Mouse (Mus musculus) limb, embryonic 14.5 days (tissue): ENCODE measurements at regions not wholly inside any gene's neighbourhood (a gene's known extent, or its start where the extent isn't known, plus 50 kb on each side); places are given as distances from the start of the nearest gene placed in this dataset.

Source experiments
- ATAC-seq: fragments of 200-750 bp; cut with Nextera tagmentation; 2 replicates; pipeline ENCODE4 v1.8.0; 2017; ENCODE audit warnings: low read depth, moderate number of reproducible peaks, moderate TSS enrichment; ENCODE audit not compliant: low FRiP score
- DNase-seq: peaks from one replicate; pipeline ENCODE4 v3.0.0-alpha.2; 2015; ENCODE audit warnings: low spot score
- H3K27ac ChIP-seq: fragments of 300-500 bp; sonication (generic); replicated peaks from 2 replicates; pipeline ENCODE4 v1.5.1; 2014; ENCODE audit warnings: low read depth, mild to moderate bottlenecking, low read length, moderate library complexity, mixed read lengths
- H3K27me3 ChIP-seq: fragments of 300-500 bp; sonication (generic); 2 replicates; pipeline ENCODE4 v1.6.1; 2014; ENCODE audit warnings: low read length, mixed read lengths; ENCODE audit not compliant: control insufficient read depth, insufficient read depth
- H3K36me3 ChIP-seq: fragments of 300-500 bp; sonication (generic); 2 replicates; pipeline ENCODE4 v1.6.1; 2014; ENCODE audit warnings: mild to moderate bottlenecking, low read length, moderate library complexity, mixed read lengths; ENCODE audit not compliant: control insufficient read depth, insufficient read depth
- H3K4me1 ChIP-seq: fragments of 300-500 bp; sonication (generic); 2 replicates; pipeline ENCODE4 v1.6.1; 2014; ENCODE audit warnings: antibody characterized with exemption, low read length, mixed read lengths; ENCODE audit not compliant: control insufficient read depth, insufficient read depth
- H3K4me2 ChIP-seq: fragments of 300-500 bp; sonication (generic); replicated peaks from 2 replicates; pipeline ENCODE4 v1.6.1; 2014; ENCODE audit warnings: low read depth, mild to moderate bottlenecking, low read length, moderate library complexity; ENCODE audit not compliant: severe bottlenecking
- H3K4me3 ChIP-seq: fragments of 300-500 bp; sonication (generic); replicated peaks from 2 replicates; pipeline ENCODE4 v1.5.1; 2014; ENCODE audit warnings: low read length
- H3K9ac ChIP-seq: fragments of 300-500 bp; sonication (generic); 2 replicates; pipeline ENCODE4 v1.6.1; 2014; ENCODE audit warnings: mild to moderate bottlenecking, low read depth, low read length, moderate library complexity; ENCODE audit not compliant: severe bottlenecking
- H3K9me3 ChIP-seq: fragments of 300-500 bp; sonication (generic); 2 replicates; pipeline ENCODE4 v1.6.1; 2016; ENCODE audit warnings: low read length; ENCODE audit not compliant: control insufficient read depth
- POLR2A ChIP-seq: fragments of 200-500 bp; IDR thresholded peaks from 2 replicates; pipeline ENCODE4 v1.8.0; 2012; ENCODE audit warnings: inconsistent platforms, mild to moderate bottlenecking, moderate library complexity, borderline replicate concordance; ENCODE audit not compliant: insufficient read depth, insufficient read length; ENCODE audit errors: extremely low read depth
- WGBS: fragments of 180-500 bp; shearing (Covaris S2); extraction: QIAGEN DNeasy Blood & Tissue Kit; methylation state at CpG from one replicate; pipeline ENCODE4 v1.1.7; 2014; 5-methylcytosine and 5-hydroxymethylcytosine counted together

- 94% methylated on average over 2 of the region's 2 CpGs for WGBS
- ATAC-seq (no peak), DNase-seq (no peak)
- H3K27ac ChIP-seq, result no peak overlapping the region
- H3K36me3 ChIP-seq, result no peaks in the 10 kb centered on the region
- TF ChIP-seq POLR2A, result no peak
- H3K27me3 ChIP-seq, result no peaks in the 10 kb centered on the region
- H3K9me3 ChIP-seq, result no peaks in the 10 kb centered on the region
- no peak overlapping the region for H3K4me3 ChIP-seq
- no peak overlapping the region for H3K4me2 ChIP-seq
- no peak overlapping the region for H3K9ac ChIP-seq
- peaks cover 16% of the 10 kb centered on the region for H3K4me1 ChIP-seq
Observed at GRCm38 (mm10) chr15:93661801-93662200, 66.1 kb upstream of the Prickle1 start.

DNA sequence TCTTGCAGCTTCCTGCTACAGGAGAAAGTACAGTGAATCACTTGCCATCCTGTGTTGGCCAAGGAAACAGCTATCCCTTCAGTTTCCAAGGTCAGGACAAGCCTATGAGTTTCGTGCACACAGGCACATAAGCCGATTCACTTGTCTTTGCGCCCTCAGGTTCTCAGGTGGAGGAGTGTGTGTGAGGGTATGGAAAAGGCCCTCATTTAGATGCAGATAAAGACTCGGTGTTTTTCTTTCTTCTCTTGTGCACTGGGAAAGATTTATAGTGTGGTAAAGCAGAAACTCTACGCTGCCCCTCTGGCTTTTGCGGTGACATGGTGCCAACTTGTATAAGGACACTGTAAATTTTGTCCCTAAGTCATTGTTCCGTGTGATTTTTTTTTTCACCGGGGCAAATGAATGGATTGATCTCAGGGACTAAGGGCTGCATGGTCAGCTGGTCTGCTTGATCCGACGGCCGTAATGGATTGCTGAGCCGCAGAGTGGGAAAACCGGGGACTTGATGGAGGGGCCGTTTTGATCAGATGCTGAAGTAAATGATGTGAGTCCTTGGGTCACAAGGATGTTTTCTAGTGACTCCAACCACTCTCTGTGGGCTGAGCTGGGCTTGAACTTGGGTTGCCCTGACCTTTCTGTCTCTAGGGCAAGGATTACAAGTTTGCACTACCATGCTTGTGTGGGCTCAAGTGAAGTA lies 65.4 kb upstream of the Prickle1 start:
- no peak for ATAC-seq
- no peaks in the 10 kb centered on the region for H3K9me3 ChIP-seq
- H3K27me3 ChIP-seq, result no peaks in the 10 kb centered on the region
- no peaks in the 10 kb centered on the region for H3K36me3 ChIP-seq
- H3K9ac ChIP-seq, result no peak overlapping the region
- WGBS, result 79% methylated on average over 14 of the region's 14 CpGs
- H3K27ac ChIP-seq, result no peak overlapping the region
- no peak for DNase-seq
- no peak overlapping the region for H3K4me2 ChIP-seq
- no peak overlapping the region for H3K4me3 ChIP-seq
- peaks cover 21% of the 10 kb centered on the region for H3K4me1 ChIP-seq
- TF ChIP-seq POLR2A, result no peak

DNA sequence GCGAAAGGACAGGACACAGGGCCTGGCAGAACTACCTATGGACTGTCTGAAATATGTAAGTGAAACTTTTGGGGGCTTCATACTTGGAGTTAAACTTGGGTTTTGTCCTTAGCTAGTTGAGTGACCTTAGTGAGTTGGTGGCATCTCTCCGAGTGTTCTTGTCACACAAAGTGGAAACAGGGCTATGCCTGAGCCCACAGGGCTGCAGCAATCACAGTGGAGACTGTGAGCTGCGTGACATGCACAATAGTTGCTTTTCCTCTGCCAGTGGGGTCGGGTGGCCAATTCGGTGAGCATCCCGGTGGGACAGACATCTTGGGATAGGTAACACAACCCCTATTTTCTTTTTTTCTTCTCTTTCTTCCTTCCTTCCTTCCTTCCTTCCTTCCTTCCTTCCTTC lies 61.5 kb upstream of the Prickle1 start:
- WGBS, result 86% methylated on average over 6 of the region's 6 CpGs
- Histone ChIP-seq H3K27ac (peak overlapping the region; percentile 53), H3K4me2 (no peak overlapping the region), H3K36me3 (no peaks in the 10 kb centered on the region), H3K4me3 (no peak overlapping the region), H3K9ac (no peak overlapping the region), H3K27me3 (no peaks in the 10 kb centered on the region), H3K9me3 (no peaks in the 10 kb centered on the region), H3K4me1 (peaks cover 16% of the 10 kb centered on the region)
- no peak for ATAC-seq
- no peak for TF ChIP-seq POLR2A
- no peak for DNase-seq

- peak overlapping the region; percentile 53 for H3K27ac ChIP-seq
- no peaks in the 10 kb centered on the region for H3K9me3 ChIP-seq
- no peak overlapping the region for H3K9ac ChIP-seq
- 25% methylated on average over 6 of the region's 6 CpGs for WGBS
- H3K27me3 ChIP-seq, result no peaks in the 10 kb centered on the region
- H3K4me2 ChIP-seq, result no peak overlapping the region
- DNase-seq (peak; percentile 73), ATAC-seq (peak; percentile 86)
- H3K4me3 ChIP-seq, result no peak overlapping the region
- peaks cover 16% of the 10 kb centered on the region for H3K4me1 ChIP-seq
- no peaks in the 10 kb centered on the region for H3K36me3 ChIP-seq
- no peak for TF ChIP-seq POLR2A
Observed at GRCm38 (mm10) chr15:93656713-93657112, 61.0 kb upstream of the Prickle1 start.

DNA sequence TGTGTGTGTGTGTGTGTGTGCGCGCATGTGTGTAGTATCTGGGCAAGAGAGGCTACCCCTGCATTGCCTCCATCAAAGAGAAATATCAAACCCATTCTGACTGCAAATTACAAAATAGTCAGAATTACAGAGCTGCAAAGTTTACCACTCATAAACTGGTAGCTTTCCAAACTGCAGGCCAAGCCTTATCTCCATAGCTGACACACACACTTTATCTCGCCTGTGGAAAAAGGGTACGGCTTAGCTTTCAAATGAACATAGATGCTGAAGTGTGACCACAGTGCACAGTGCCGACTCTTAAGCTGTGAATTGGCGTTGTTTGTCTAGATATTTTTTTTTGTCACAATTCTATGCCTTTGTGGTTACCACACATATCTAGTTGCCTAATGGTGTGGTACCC lies 60.1 kb upstream of the Prickle1 start:
- Histone ChIP-seq H3K9ac (no peak overlapping the region), H3K27me3 (no peaks in the 10 kb centered on the region), H3K9me3 (no peaks in the 10 kb centered on the region), H3K4me1 (peaks cover 20% of the 10 kb centered on the region), H3K36me3 (no peaks in the 10 kb centered on the region), H3K27ac (no peak overlapping the region), H3K4me3 (no peak overlapping the region), H3K4me2 (no peak overlapping the region)
- DNase-seq (no peak), ATAC-seq (no peak)
- 97% methylated on average over 6 of the region's 6 CpGs for WGBS
- TF ChIP-seq POLR2A, result no peak
